Comparison of ENCODE assay signal across 9 mouse cellular contexts in genomic region chr2:91284375-91285199, GRCm38 (mm10). TPM values are rescaled to one million over a fixed set of nuclear protein-coding genes. Genes with fewer than 3 reads are reported as not detected.
DNase-seq lines count a peak whose midpoint lies in the region; ATAC-seq and TF ChIP-seq lines count a peak whose summit lies in the region.
"Had no signal": no experiment of that assay in that cellular context is flagged by ENCODE, and none has a peak within 500 bp of the region (broad histone marks: within the 10 kb centered on the region; RNA-seq: fewer than 3 reads in every experiment).

No protein-coding gene starts in this region.

- H3K27me3 ChIP-seq in stomach, postnatal 0 days (ENCODE audit: control insufficient read depth, insufficient read depth, low read length): no peaks in the 10 kb centered on the region
- H3K27me3 ChIP-seq: CH12.LX had no signal

- peak overlapping the region; percentile 18; the same call in 1 of the 2 replicates for H3K9ac ChIP-seq in stomach, postnatal 0 days (ENCODE audit: low read length)

- intact Hi-C loops in gastrocnemius, postnatal 14 days (cut with DNase I; ENCODE audit: low total_unique reads): no loop called here
- intact Hi-C loops in left cerebral cortex, postnatal 4 days (cut with DNase I): loop anchor here (2.0 kb wide), 1 partner anchor 196 kb away; no protein-coding TSS in a partner anchor

- peak; percentile 70 for DNase-seq in gastrocnemius, postnatal 14 days
- DNase-seq in gastrocnemius, adult 8-10 months (ENCODE audit: low spot score in 2 of 2): no peak
- peak; percentile 31 for DNase-seq in NIH3T3 (ENCODE audit: low read depth)
- DNase-seq in frontal cortex, postnatal 10 days (ENCODE audit: low spot score in 2 of 2): peak; percentile 28 to 51
- peak; percentile 83 for DNase-seq in left cerebral cortex, postnatal 4 days
- DNase-seq in stomach, postnatal 0 days (ENCODE audit: low spot score): no peak
- DNase-seq in embryo, embryonic 10.5 days (ENCODE audit: low spot score): no peak
- no peak for DNase-seq in spleen, postnatal 4 days (ENCODE audit: low spot score in 2 of 2)

- H3K9me3 ChIP-seq in stomach, postnatal 0 days (ENCODE audit: control insufficient read depth, low read length): no peaks in the 10 kb centered on the region

- 41% methylated on average over 13 of the region's 13 CpGs for WGBS in stomach, postnatal 0 days

- no peak for ATAC-seq in stomach, postnatal 0 days (ENCODE audit: low FRiP score, low TSS enrichment)

- H3K4me2 ChIP-seq in stomach, postnatal 0 days (replicated peaks; ENCODE audit: low read depth): no peak overlapping the region

- no peak overlapping the region for H3K4me3 ChIP-seq in stomach, postnatal 0 days (ENCODE audit: low read depth, low read length)

- no peak; the same call in 1 of the 2 replicates for TF ChIP-seq CTCF in stomach, postnatal 0 days (IDR thresholded peaks at IDR 0.05; ENCODE audit: low read depth)

- no peak for TF ChIP-seq EP300 in stomach, postnatal 0 days (optimal IDR thresholded peaks at IDR 0.05)

- no peaks in the 10 kb centered on the region for H3K36me3 ChIP-seq in stomach, postnatal 0 days (ENCODE audit: control insufficient read depth, insufficient read depth, low read length)

- H3K27ac ChIP-seq in stomach, postnatal 0 days (replicated peaks): 0 out of 2 replicates have a peak overlapping the region, but pooled peaks have one; percentile 40

- no peaks in the 10 kb centered on the region for H3K4me1 ChIP-seq in stomach, postnatal 0 days (replicated peaks; ENCODE audit: control insufficient read depth, insufficient read depth)

RNA-seq across cellular contexts. Expression of gene Arfgap2, which starts 19.8 kb away (rescaled TPM):
- total RNA-seq in gastrocnemius, postnatal 14 days (2021): 100 to 1,000 TPM in 1 of 2 experiments, 10 to 100 TPM in 1; 74.4 to 104 TPM
- 100 to 1,000 TPM; 170 to 194 (median 181) TPM for total RNA-seq in gastrocnemius, adult 8-10 months (2022)
- 10 to 100 TPM; 53.9 to 59.8 TPM for total RNA-seq in left cerebral cortex, postnatal 4 days (2021)
- polyA plus RNA-seq in stomach, postnatal 0 days (2015; fragmentation: Nextera tagmentation; extraction: Ambion mirVana): 46.7 and 48.1 TPM in 2 replicates

RNA-seq across cellular contexts. Expression of gene Pacsin3, which starts 28.8 kb away (rescaled TPM):
- 100 to 1,000 TPM; 282 to 292 TPM for total RNA-seq in gastrocnemius, postnatal 14 days (2021)
- 100 to 1,000 TPM; 324 to 413 (median 369) TPM for total RNA-seq in gastrocnemius, adult 8-10 months (2022)
- total RNA-seq in left cerebral cortex, postnatal 4 days (2021): 10 to 100 TPM; 15.3 to 22.4 TPM
- 46.2 and 52.2 TPM in 2 replicates for polyA plus RNA-seq in stomach, postnatal 0 days (2015; fragmentation: Nextera tagmentation; extraction: Ambion mirVana)

RNA-seq across cellular contexts. Expression of gene Ddb2, which starts 47.8 kb away (rescaled TPM):
- 1 to 10 TPM; 3.1 to 4.1 TPM for total RNA-seq in gastrocnemius, postnatal 14 days (2021)
- total RNA-seq in gastrocnemius, adult 8-10 months (2022): 1 to 10 TPM; 1.2 to 3.5 (median 2.0) TPM
- total RNA-seq in left cerebral cortex, postnatal 4 days (2021): 10 to 100 TPM; 12.3 to 12.8 TPM
- polyA plus RNA-seq in stomach, postnatal 0 days (2015; fragmentation: Nextera tagmentation; extraction: Ambion mirVana): 11.0 and 12.5 TPM in 2 replicates

Comparison
In these comparisons a context has a peak if more than half of its experiments do, and no peak if none do; other contexts are left out.
1. DNase-seq: peak in gastrocnemius, postnatal 14 days (single experiment), NIH3T3 (single experiment), frontal cortex, postnatal 10 days (2 of 2) and left cerebral cortex, postnatal 4 days (single experiment); none in gastrocnemius, adult 8-10 months (0 of 2), stomach, postnatal 0 days (single experiment), embryo, embryonic 10.5 days (single experiment) and spleen, postnatal 4 days (0 of 2).
2. RNA of gene Pacsin3, which starts 28.8 kb away (total RNA-seq): 324 to 413 TPM in gastrocnemius, adult 8-10 months and 282 to 292 TPM in gastrocnemius, postnatal 14 days; 15.3 to 22.4 TPM in left cerebral cortex, postnatal 4 days; every median in the first group is over 10 times any median in the second.